Mouse (Mus musculus) hindbrain, embryonic 15.5 days (tissue): ENCODE measurements around the gene Cyp4f16. TPM values are rescaled to one million over a fixed set of nuclear protein-coding genes. Genes with fewer than 3 reads are reported as not detected.
"Not testable (repeated sequence)": the region's sequence is repeated elsewhere in the genome, so short reads cannot be mapped to it uniquely, and the experiment has no call there.

Source experiments
- ATAC-seq: fragments of 200-750 bp; cut with Nextera tagmentation; 2 replicates; pipeline ENCODE4 v1.8.0; 2017; ENCODE audit warnings: low read depth, moderate number of reproducible peaks, moderate TSS enrichment; ENCODE audit not compliant: low FRiP score
- H3K27ac ChIP-seq: fragments of 300-500 bp; sonication (generic); replicated peaks from 2 replicates; pipeline ENCODE4 v1.5.1; 2015; ENCODE audit warnings: mild to moderate bottlenecking, inconsistent platforms
- H3K27me3 ChIP-seq: fragments of 300-500 bp; sonication (generic); 2 replicates; pipeline ENCODE4 v1.6.1; 2015; ENCODE audit warnings: control low read depth, inconsistent platforms
- H3K36me3 ChIP-seq: fragments of 300-500 bp; sonication (generic); 2 replicates; pipeline ENCODE4 v1.6.1; 2015; ENCODE audit warnings: control low read depth, inconsistent platforms
- H3K4me1 ChIP-seq: fragments of 300-500 bp; sonication (generic); replicated peaks from 2 replicates; pipeline ENCODE4 v1.6.1; 2015; ENCODE audit warnings: control low read depth, inconsistent platforms
- H3K4me2 ChIP-seq: fragments of 300-500 bp; sonication (generic); 2 replicates; pipeline ENCODE4 v1.6.1; 2015; ENCODE audit warnings: moderate library complexity, mild to moderate bottlenecking, inconsistent platforms
- H3K4me3 ChIP-seq: fragments of 300-500 bp; sonication (generic); 2 replicates; pipeline ENCODE4 v1.5.1; 2015; ENCODE audit warnings: mild to moderate bottlenecking, inconsistent platforms
- H3K9ac ChIP-seq: fragments of 300-500 bp; sonication (generic); 2 replicates; pipeline ENCODE4 v1.6.1; 2015; ENCODE audit warnings: inconsistent platforms
- H3K9me3 ChIP-seq: fragments of 300-500 bp; sonication (generic); 2 replicates; pipeline ENCODE4 v1.6.1; 2016; ENCODE audit warnings: control low read depth, inconsistent platforms
- WGBS: fragments of 180-500 bp; shearing (Covaris S2); methylation state at CpG from one replicate; pipeline ENCODE4 v1.1.7; 2015; 5-methylcytosine and 5-hydroxymethylcytosine counted together
- polyA plus RNA-seq: library from polyadenylated mRNA; unstranded; fragments of >200 nt; fragmentation: Nextera tagmentation; extraction: Ambion mirVana; gene quantifications from 2 replicates; pipeline ENCODE4 v1.2.1, GENCODE M21; 2015

The Cyp4f16 gene
- polyA plus RNA-seq, 1 experiment from 2014 or later, result 17.3 TPM

DNA sequence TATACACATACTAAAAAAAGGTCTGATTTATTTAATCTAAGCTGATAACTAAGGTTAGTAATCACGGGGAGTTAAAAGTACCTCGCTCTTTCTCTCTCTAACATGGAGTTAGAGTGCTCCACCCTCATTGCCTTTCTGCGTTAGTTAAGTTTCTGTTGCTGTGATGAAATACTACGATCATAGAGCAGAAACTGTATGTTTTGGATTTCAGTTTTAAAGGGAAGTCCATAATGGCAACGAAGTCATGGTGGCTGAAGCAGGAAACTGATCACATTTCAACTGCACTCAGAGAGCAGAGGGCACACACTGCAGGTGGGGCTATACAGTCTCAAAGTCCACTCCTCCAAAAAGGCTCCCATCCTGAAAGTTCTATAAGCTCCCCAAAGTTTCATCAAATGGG lies 13.5 kb upstream of the Cyp4f16 start:
- Histone ChIP-seq H3K4me1 (no peaks in the 10 kb centered on the region), H3K4me2 (no peak overlapping the region), H3K9me3 (no peaks in the 10 kb centered on the region), H3K4me3 (no peak overlapping the region), H3K9ac (no peak overlapping the region), H3K27ac (no peak overlapping the region), H3K36me3 (peaks cover 5% of the 10 kb centered on the region; the same call in 1 of the 2 replicates), H3K27me3 (no peaks in the 10 kb centered on the region)
- WGBS, result 93% methylated on average over 5 of the region's 5 CpGs
- no peak for ATAC-seq

GRCm38 (mm10) chr17:32523895-32524294 lies 12.5 kb upstream of the Cyp4f16 start:
- WGBS, result 93% methylated on average over 11 of the region's 11 CpGs
- Histone ChIP-seq H3K9me3 (no peaks in the 10 kb centered on the region), H3K27me3 (no peaks in the 10 kb centered on the region), H3K27ac (no peak overlapping the region), H3K36me3 (0 out of 2 replicates have a peak, but pooled peaks cover 3% of the 10 kb centered on the region), H3K4me2 (no peak overlapping the region), H3K9ac (no peak overlapping the region), H3K4me1 (no peaks in the 10 kb centered on the region), H3K4me3 (no peak overlapping the region)
- no peak for ATAC-seq

DNA sequence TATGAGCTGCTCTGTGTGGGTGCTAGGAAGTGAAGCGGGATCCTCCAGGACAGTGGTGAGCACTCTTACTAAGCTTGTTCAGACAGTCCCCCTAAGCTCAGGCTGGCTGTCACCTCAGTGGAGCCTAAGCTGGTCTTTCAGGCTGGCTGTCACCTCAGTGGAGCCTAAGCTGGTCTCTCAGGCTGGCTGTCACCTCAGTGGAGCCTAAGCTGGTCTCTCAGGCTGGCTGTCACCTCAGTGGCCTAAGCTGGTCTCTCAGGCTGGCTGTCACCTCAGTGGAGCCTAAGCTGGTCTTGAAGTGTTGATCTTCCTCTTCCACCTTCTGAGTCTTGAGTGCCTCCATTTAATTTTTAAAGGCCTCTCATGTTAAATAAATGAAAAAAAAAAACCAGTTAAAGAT lies 10.0 kb upstream of the Cyp4f16 start:
- ATAC-seq, H3K27ac ChIP-seq: not testable (repeated sequence)
- WGBS, result 96% methylated on average over 1 of the region's 1 CpGs

GRCm38 (mm10) chr17:32527748-32528147 lies 8.6 kb upstream of the Cyp4f16 start:
- H3K4me2 ChIP-seq, result no peak overlapping the region
- no peak overlapping the region for H3K27ac ChIP-seq
- no peak overlapping the region for H3K4me3 ChIP-seq
- no peaks in the 10 kb centered on the region for H3K9me3 ChIP-seq
- no peak overlapping the region for H3K9ac ChIP-seq
- no peaks in the 10 kb centered on the region for H3K4me1 ChIP-seq
- ATAC-seq, result no peak
- WGBS, result 87% methylated on average over 11 of the region's 11 CpGs
- H3K36me3 ChIP-seq, result no peaks in the 10 kb centered on the region
- no peaks in the 10 kb centered on the region for H3K27me3 ChIP-seq

More for the DNA sequence above, 10.0 kb upstream of the Cyp4f16 start:
- H3K9me3 ChIP-seq, H3K27me3 ChIP-seq, H3K4me3 ChIP-seq, H3K4me2 ChIP-seq, H3K36me3 ChIP-seq, H3K4me1 ChIP-seq, H3K9ac ChIP-seq: not testable (repeated sequence)

DNA sequence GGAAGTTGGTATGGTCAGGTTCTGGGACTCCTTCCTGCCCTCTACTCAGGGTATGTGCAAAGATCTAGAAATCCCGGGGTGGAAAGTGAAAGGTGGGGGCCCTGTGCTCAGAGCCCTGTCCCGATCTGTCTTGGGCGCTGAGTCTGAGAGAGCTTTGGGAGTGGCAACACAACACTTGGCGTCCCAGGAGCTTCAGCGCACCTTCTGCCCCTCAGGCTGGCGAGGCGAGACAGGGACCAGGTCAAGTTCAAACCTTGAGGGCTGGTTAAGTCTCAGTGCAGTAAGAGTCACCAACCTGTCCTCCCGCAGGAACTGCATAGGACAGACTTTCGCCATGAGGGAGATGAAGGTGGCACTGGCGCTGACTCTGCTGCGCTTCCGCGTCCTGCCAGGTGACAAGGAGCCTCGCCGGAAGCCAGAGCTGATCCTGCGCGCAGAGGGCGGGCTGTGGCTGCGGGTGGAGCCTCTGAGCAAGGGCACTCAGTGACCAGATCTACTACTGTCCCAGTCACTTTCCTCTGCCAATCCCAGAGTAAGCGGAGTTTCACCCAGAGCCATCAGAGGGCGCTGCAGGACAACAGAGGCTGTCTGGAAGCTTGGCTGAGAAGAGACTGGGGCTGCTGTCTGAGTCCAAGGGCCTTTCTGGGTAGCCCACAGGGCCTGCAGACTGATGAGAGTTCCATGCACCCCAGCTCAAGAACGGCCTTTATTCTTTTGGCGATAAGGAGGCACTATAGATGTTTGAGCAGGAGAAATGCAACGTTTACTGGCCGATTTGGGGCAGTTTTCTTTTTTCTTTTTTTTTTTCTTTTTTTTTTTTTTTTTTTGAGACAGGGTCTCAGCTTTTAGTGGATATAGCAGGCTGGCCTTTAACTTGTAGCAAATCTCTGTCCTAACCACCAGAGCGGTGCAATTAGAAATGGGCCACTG lies 7.7 kb upstream of the Cyp4f16 start:
- Histone ChIP-seq H3K4me2 (peak overlapping the region; percentile 45), H3K9me3 (no peaks in the 10 kb centered on the region), H3K4me1 (no peaks in the 10 kb centered on the region), H3K4me3 (peak overlapping the region; percentile 14; the same call in 1 of the 2 replicates), H3K36me3 (no peaks in the 10 kb centered on the region), H3K27ac (no peak overlapping the region), H3K9ac (no peak overlapping the region), H3K27me3 (no peaks in the 10 kb centered on the region)
- peak; percentile 71 for ATAC-seq
- 19% methylated on average over 26 of the region's 26 CpGs for WGBS

DNA sequence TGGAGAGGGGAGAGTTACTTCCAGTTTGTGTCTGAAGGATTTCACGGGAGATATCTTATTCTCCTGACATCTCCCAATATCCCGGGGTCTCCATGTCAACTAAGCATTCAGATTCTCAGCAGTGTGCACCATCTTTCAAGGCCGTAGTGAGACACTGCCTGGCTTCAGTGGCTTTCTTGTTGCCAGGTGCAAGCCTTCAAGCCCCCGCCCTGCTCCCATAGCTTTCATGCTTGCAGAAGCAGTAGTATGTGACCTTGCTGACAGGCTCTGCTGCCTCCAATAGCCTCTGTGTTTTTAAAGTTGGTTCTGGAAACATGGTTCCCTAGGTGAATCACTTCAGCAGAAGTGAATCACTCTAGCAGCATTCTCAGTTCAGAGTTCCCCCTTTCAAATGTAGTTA lies 4.0 kb upstream of the Cyp4f16 start:
- not testable (repeated sequence) for ATAC-seq, H3K27me3 ChIP-seq, H3K4me1 ChIP-seq, H3K36me3 ChIP-seq, H3K9me3 ChIP-seq, H3K27ac ChIP-seq, H3K4me2 ChIP-seq, H3K9ac ChIP-seq, H3K4me3 ChIP-seq
- WGBS, result 47% methylated on average over 4 of the region's 4 CpGs

- ATAC-seq, result no peak
- no peak overlapping the region for H3K9ac ChIP-seq
- WGBS, result 86% methylated on average over 6 of the region's 6 CpGs
- no peaks in the 10 kb centered on the region for H3K9me3 ChIP-seq
- H3K4me3 ChIP-seq, result no peak overlapping the region
- H3K36me3 ChIP-seq, result no peaks in the 10 kb centered on the region
- H3K27me3 ChIP-seq, result no peaks in the 10 kb centered on the region
- H3K4me2 ChIP-seq, result no peak overlapping the region
- peaks cover 9% of the 10 kb centered on the region for H3K4me1 ChIP-seq
- H3K27ac ChIP-seq, result no peak overlapping the region
These were observed 2.3 kb upstream of the Cyp4f16 start for GRCm38 (mm10) chr17:32534068-32534467.

GRCm38 (mm10) chr17:32536867-32537250 lies 501 bp downstream of the Cyp4f16 start:
- ATAC-seq, result no peak
- H3K9me3 ChIP-seq, result no peaks in the 10 kb centered on the region
- H3K9ac ChIP-seq, result peak overlapping the region; percentile 38; the same call in 1 of the 2 replicates
- H3K4me2 ChIP-seq, result peak overlapping the region; percentile 60
- 69% methylated on average over 5 of the region's 5 CpGs for WGBS
- no peak overlapping the region for H3K27ac ChIP-seq
- H3K4me1 ChIP-seq, result peaks cover 9% of the 10 kb centered on the region
- H3K36me3 ChIP-seq, result no peaks in the 10 kb centered on the region
- H3K27me3 ChIP-seq, result no peaks in the 10 kb centered on the region
- H3K4me3 ChIP-seq, result peak overlapping the region; percentile 42

- not testable (repeated sequence) for H3K9me3 ChIP-seq, H3K4me3 ChIP-seq, H3K4me2 ChIP-seq, H3K27me3 ChIP-seq, H3K36me3 ChIP-seq, H3K4me1 ChIP-seq, ATAC-seq, H3K9ac ChIP-seq, H3K27ac ChIP-seq
- WGBS, result 94% methylated on average over 5 of the region's 5 CpGs
These were observed 8.4 kb downstream of the Cyp4f16 start for GRCm38 (mm10) chr17:32544792-32545191.

DNA sequence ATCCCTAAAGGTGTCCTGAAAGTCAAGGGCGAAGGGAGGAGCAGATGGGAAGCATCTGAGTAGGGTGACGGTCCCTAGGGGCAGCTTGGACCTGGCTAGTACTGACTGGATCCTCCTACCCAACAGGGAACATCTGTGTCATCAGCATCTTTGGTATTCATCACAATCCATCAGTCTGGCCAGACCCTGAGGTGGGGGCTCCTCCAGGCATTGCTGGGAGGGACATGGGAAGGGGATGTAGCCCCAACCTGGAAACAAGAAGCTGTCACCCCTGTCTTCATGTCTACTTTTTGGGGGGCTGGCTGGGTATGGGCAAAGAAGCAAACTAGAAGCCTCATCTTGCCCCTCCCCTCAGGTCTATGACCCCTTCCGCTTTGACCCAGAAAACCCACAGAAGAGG lies 14.0 kb downstream of the Cyp4f16 start:
- 94% methylated on average over 3 of the region's 3 CpGs for WGBS
- peak overlapping the region; percentile 74 for H3K4me2 ChIP-seq
- H3K27ac ChIP-seq, H3K9me3 ChIP-seq, H3K36me3 ChIP-seq, H3K4me1 ChIP-seq, H3K27me3 ChIP-seq: not testable (repeated sequence)
- peak; percentile 52 for ATAC-seq
- peak overlapping the region; percentile 38 for H3K4me3 ChIP-seq
- peak overlapping the region; percentile 54; the same call in 1 of the 2 replicates for H3K9ac ChIP-seq

- H3K27ac ChIP-seq, result peak overlapping the region; percentile 67; the same call in 1 of the 2 replicates
- H3K27me3 ChIP-seq, result no peaks in the 10 kb centered on the region
- no peaks in the 10 kb centered on the region for H3K9me3 ChIP-seq
- peak overlapping the region; percentile 74 for H3K4me2 ChIP-seq
- H3K9ac ChIP-seq, result peak overlapping the region; percentile 54
- WGBS, result 14% methylated on average over 20 of the region's 20 CpGs
- peaks cover 6% of the 10 kb centered on the region; the same call in 1 of the 2 replicates for H3K4me1 ChIP-seq
- H3K4me3 ChIP-seq, result peak overlapping the region; percentile 38
- peak; percentile 95 for ATAC-seq
- no peaks in the 10 kb centered on the region for H3K36me3 ChIP-seq
These were observed 14.8 kb downstream of the Cyp4f16 start for GRCm38 (mm10) chr17:32550900-32551770.

GRCm38 (mm10) chr17:32553016-32553415 lies 16.7 kb downstream of the Cyp4f16 start:
- H3K4me1 ChIP-seq, H3K9me3 ChIP-seq, H3K27ac ChIP-seq, H3K27me3 ChIP-seq, ATAC-seq, H3K9ac ChIP-seq, H3K4me2 ChIP-seq, H3K4me3 ChIP-seq, H3K36me3 ChIP-seq: not testable (repeated sequence)
- 59% methylated on average over 1 of the region's 1 CpGs for WGBS
